Mouse (Mus musculus): ENCODE data around the gene Ctse. TPM values are rescaled to one million over a fixed set of nuclear protein-coding genes. Genes with fewer than 3 reads are reported as not detected.
A peak's percentile ranks its signal among the peaks of the same experiment; 100 is the strongest.

Gene Ctse
- total RNA-seq, 2 experiments from 2014 or later = 0.52 to 2.5 TPM

- DNase-seq = no peak
These were observed 14.8 kb downstream of the Ctse start for GRCm38 (mm10) chr1:131652670-131653443.

GRCm38 (mm10) chr1:131655601-131656000, 17.5 kb downstream of the Ctse start:
- no peak for DNase-seq

GRCm38 (mm10) chr1:131657945-131658354, 19.8 kb downstream of the Ctse start:
- DNase-seq = peak; percentile 90 to 92

GRCm38 (mm10) chr1:131659512-131660085, 21.5 kb downstream of the Ctse start:
- DNase-seq = no peak

- DNase-seq = no peak
These were observed 22.2 kb downstream of the Ctse start for GRCm38 (mm10) chr1:131660266-131660665.

- no peak for DNase-seq
These were observed 22.8 kb downstream of the Ctse start for GRCm38 (mm10) chr1:131660716-131661472.

GRCm38 (mm10) chr1:131661749-131662148, 23.6 kb downstream of the Ctse start:
- DNase-seq = no peak

GRCm38 (mm10) chr1:131663286-131663995, 25.3 kb downstream of the Ctse start:
- DNase-seq = no peak

GRCm38 (mm10) chr1:131664136-131664535, 26.0 kb downstream of the Ctse start:
- DNase-seq = no peak

- DNase-seq = no peak
These were observed 27.8 kb downstream of the Ctse start for GRCm38 (mm10) chr1:131665886-131666285.

- DNase-seq = no peak
These were observed 33.0 kb downstream of the Ctse start for GRCm38 (mm10) chr1:131671113-131671512.

GRCm38 (mm10) chr1:131672361-131672760, 34.3 kb downstream of the Ctse start:
- no peak for DNase-seq

GRCm38 (mm10) chr1:131679644-131680043, 41.5 kb downstream of the Ctse start:
- peak in 1 of 2 experiments; percentile 17 for DNase-seq

GRCm38 (mm10) chr1:131687739-131688138, 49.6 kb downstream of the Ctse start:
- no peak for DNase-seq

GRCm38 (mm10) chr1:131688475-131688874, 50.4 kb downstream of the Ctse start, which contains the start of gene Rab7b:
TSS of gene Rab7b (plus strand) at chr1:131688695.
- DNase-seq = peak; percentile 85

GRCm38 (mm10) chr1:131689016-131689415, 50.9 kb downstream of the Ctse start:
- DNase-seq = no peak

- DNase-seq = no peak
These were observed 51.8 kb downstream of the Ctse start for GRCm38 (mm10) chr1:131689899-131690298.

- DNase-seq = peak; percentile 84 to 90
These were observed 52.3 kb downstream of the Ctse start for GRCm38 (mm10) chr1:131690435-131690834.

GRCm38 (mm10) chr1:131691356-131691755, 53.2 kb downstream of the Ctse start:
- peak in 1 of 2 experiments; percentile 62 for DNase-seq

GRCm38 (mm10) chr1:131695308-131695707, 57.2 kb downstream of the Ctse start:
- no peak for DNase-seq

GRCm38 (mm10) chr1:131696325-131696724, 58.2 kb downstream of the Ctse start:
- DNase-seq = peak in 1 of 2 experiments; percentile 33

GRCm38 (mm10) chr1:131698770-131699169, 60.7 kb downstream of the Ctse start:
- DNase-seq = no peak
